Mouse (Mus musculus) kidney, postnatal 36 days (tissue): Measurements from ENCODE around the gene Dcaf5.

Experiments
- DNase-seq, 2 experiments: peaks; one replicate each; pipeline ENCODE4 v3.0.0; 2021 to 2022; ENCODE audit warnings: mixed read lengths in 2 of 2

Gene Dcaf5

GRCm38 (mm10) chr12:80331634-80332033 lies 104.8 kb downstream of the Dcaf5 start:
- peak in 1 of 2 experiments; percentile 23 for DNase-seq

- peak; percentile 11 to 26 for DNase-seq
Observed at GRCm38 (mm10) chr12:80330819-80331218, 105.6 kb downstream of the Dcaf5 start.

- peak; percentile 29 to 37 for DNase-seq
Observed at GRCm38 (mm10) chr12:80329641-80330040, 106.8 kb downstream of the Dcaf5 start.

- peak; percentile 55 to 64 for DNase-seq
Observed at GRCm38 (mm10) chr12:80326047-80326446, 110.4 kb downstream of the Dcaf5 start.

GRCm38 (mm10) chr12:80324785-80325131 lies 111.6 kb downstream of the Dcaf5 start:
- peak; percentile 73 to 83 for DNase-seq

GRCm38 (mm10) chr12:80324051-80324784 lies 112.2 kb downstream of the Dcaf5 start:
- DNase-seq, result peak in 1 of 2 experiments; percentile 9

- peak in 1 of 2 experiments; percentile 46 for DNase-seq
Observed at GRCm38 (mm10) chr12:80323371-80324050, 112.9 kb downstream of the Dcaf5 start.

GRCm38 (mm10) chr12:80322494-80322893 lies 113.9 kb downstream of the Dcaf5 start:
- DNase-seq, result no peak

GRCm38 (mm10) chr12:80319062-80319461 lies 117.3 kb downstream of the Dcaf5 start:
- DNase-seq, result peak; percentile 51 to 68

GRCm38 (mm10) chr12:80315321-80315720 lies 121.1 kb downstream of the Dcaf5 start:
- DNase-seq, result no peak

GRCm38 (mm10) chr12:80311959-80312669 lies 124.3 kb downstream of the Dcaf5 start:
- no peak for DNase-seq

GRCm38 (mm10) chr12:80307556-80307955 lies 128.8 kb downstream of the Dcaf5 start:
- DNase-seq, result no peak

GRCm38 (mm10) chr12:80304518-80304917 lies 131.9 kb downstream of the Dcaf5 start:
- no peak for DNase-seq

- no peak for DNase-seq
Observed at GRCm38 (mm10) chr12:80300833-80301456, 135.5 kb downstream of the Dcaf5 start.

GRCm38 (mm10) chr12:80298714-80299113 lies 137.7 kb downstream of the Dcaf5 start:
- no peak for DNase-seq

- DNase-seq, result no peak
Observed at GRCm38 (mm10) chr12:80291895-80292435, 144.4 kb downstream of the Dcaf5 start.

- DNase-seq, result no peak
Observed at GRCm38 (mm10) chr12:80290964-80291363, 145.4 kb downstream of the Dcaf5 start.

GRCm38 (mm10) chr12:80290483-80290882 lies 145.9 kb downstream of the Dcaf5 start:
- DNase-seq, result no peak

GRCm38 (mm10) chr12:80289722-80290121 lies 146.7 kb downstream of the Dcaf5 start:
- DNase-seq, result no peak

- no peak for DNase-seq
Observed at GRCm38 (mm10) chr12:80285890-80286289, 150.5 kb downstream of the Dcaf5 start.
